Mouse (Mus musculus) forebrain, embryonic 13.5 days (tissue): ENCODE measurements at regions not wholly inside any gene's neighbourhood (a gene's known extent, or its start where the extent isn't known, plus 50 kb on each side); places are given as distances from the start of the nearest gene placed in this dataset.

Experiments
- ATAC-seq: fragments of 200-750 bp; cut with Nextera tagmentation; 2 replicates; pipeline ENCODE4 v1.8.0; 2017
- H3K27ac ChIP-seq: fragments of 300-500 bp; sonication (generic); 2 replicates; pipeline ENCODE4 v1.5.1; 2015; ENCODE audit warnings: inconsistent platforms, mild to moderate bottlenecking, moderate library complexity
- H3K27me3 ChIP-seq: fragments of 300-500 bp; sonication (generic); 2 replicates; pipeline ENCODE4 v1.6.1; 2015; ENCODE audit warnings: mild to moderate bottlenecking, inconsistent platforms
- H3K36me3 ChIP-seq: fragments of 300-500 bp; sonication (generic); 2 replicates; pipeline ENCODE4 v1.6.1; 2015; ENCODE audit warnings: mild to moderate bottlenecking, inconsistent platforms; ENCODE audit not compliant: poor library complexity, severe bottlenecking
- H3K4me1 ChIP-seq: fragments of 300-500 bp; sonication (generic); 2 replicates; pipeline ENCODE4 v1.6.1; 2015; ENCODE audit warnings: inconsistent platforms
- H3K4me2 ChIP-seq: fragments of 300-500 bp; sonication (generic); 2 replicates; pipeline ENCODE4 v1.6.1; 2015; ENCODE audit warnings: inconsistent platforms, mild to moderate bottlenecking, moderate library complexity
- H3K4me3 ChIP-seq: fragments of 300-500 bp; sonication (generic); 2 replicates; pipeline ENCODE4 v1.5.1; 2015; ENCODE audit warnings: mild to moderate bottlenecking, inconsistent platforms
- H3K9ac ChIP-seq: fragments of 300-500 bp; sonication (generic); 2 replicates; pipeline ENCODE4 v1.6.1; 2015; ENCODE audit warnings: mild to moderate bottlenecking, inconsistent platforms
- H3K9me3 ChIP-seq: fragments of 300-500 bp; sonication (generic); replicated peaks from 2 replicates; pipeline ENCODE4 v1.6.1; 2016; ENCODE audit warnings: inconsistent platforms
- WGBS: fragments of 180-500 bp; shearing (Covaris S2); methylation state at CpG from one replicate; pipeline ENCODE4 v1.1.7; 2015; 5-methylcytosine and 5-hydroxymethylcytosine counted together

DNA sequence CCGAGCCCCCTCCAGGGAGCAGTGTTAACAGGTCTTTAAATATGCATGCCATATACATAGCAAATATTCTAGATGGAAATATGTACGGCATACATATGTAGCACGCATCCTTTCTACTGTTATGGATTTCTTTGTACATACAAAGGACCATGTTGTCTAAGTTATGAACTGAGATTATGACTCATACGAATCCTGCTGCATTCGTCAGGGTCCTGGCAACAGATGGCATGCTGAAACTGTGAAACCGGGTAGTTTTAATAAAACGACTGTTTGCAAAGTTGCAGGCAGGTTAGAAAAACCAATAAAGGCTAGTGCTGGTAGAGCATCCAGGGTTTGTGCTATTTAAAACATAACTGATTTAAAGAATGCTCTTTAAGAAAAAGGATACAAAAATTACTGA is 88.8 kb upstream of the Tlk1 start:
- Histone ChIP-seq H3K27ac (no peak overlapping the region), H3K4me3 (no peak overlapping the region), H3K36me3 (no peaks in the 10 kb centered on the region), H3K4me1 (no peaks in the 10 kb centered on the region), H3K9me3 (no peaks in the 10 kb centered on the region), H3K27me3 (no peaks in the 10 kb centered on the region), H3K9ac (no peak overlapping the region), H3K4me2 (no peak overlapping the region)
- no peak for ATAC-seq
- WGBS, result 88% methylated on average over 7 of the region's 7 CpGs

DNA sequence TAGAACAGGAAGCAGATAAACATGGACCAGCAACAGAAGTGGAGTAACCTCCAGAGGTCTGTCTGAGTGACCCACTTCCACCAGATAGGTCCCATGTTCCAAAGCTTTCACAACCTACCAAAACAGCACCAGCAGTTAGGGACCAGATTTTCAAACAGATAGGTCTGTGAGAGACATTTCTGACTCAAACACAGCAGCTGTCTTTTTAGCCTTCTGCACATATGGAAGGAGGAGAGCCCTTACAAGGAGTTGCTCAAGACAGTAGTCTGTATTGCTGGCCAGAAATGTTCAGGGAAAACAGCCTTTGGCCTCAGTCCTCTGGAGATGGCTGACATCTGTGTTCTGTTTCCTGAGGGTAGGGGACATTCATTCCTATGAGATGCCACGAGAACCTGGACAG is 83.9 kb upstream of the Tlk1 start:
- Histone ChIP-seq H3K9ac (no peak overlapping the region), H3K4me3 (no peak overlapping the region), H3K27ac (no peak overlapping the region), H3K27me3 (no peaks in the 10 kb centered on the region), H3K9me3 (no peaks in the 10 kb centered on the region), H3K4me2 (no peak overlapping the region), H3K36me3 (no peaks in the 10 kb centered on the region), H3K4me1 (no peaks in the 10 kb centered on the region)
- ATAC-seq, result no peak
- 68% methylated on average over 1 of the region's 1 CpGs for WGBS

DNA sequence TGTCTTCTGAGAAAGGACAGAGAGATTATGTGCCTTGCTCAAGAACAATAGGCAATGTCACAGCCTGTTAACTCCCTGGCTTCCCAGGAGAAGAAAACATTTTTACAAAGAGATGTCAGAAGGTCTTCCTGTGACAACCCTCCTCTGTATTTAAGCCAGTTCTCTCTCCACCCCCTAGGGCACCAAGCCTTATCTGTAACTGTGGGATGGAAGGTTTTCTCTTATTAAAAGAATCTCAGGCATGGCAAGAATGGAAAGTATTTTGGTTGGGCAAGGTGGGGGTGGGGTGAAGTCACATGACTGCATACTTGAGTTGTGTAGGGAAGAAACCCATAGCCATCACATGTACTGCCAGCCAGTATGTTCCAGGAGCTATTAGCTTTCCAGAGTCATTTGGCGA is 83.1 kb upstream of the Tlk1 start:
- H3K4me1 ChIP-seq, result no peaks in the 10 kb centered on the region
- no peak overlapping the region for H3K27ac ChIP-seq
- no peak overlapping the region for H3K4me2 ChIP-seq
- no peaks in the 10 kb centered on the region for H3K36me3 ChIP-seq
- no peak overlapping the region for H3K9ac ChIP-seq
- 86% methylated on average over 1 of the region's 1 CpGs for WGBS
- H3K4me3 ChIP-seq, result no peak overlapping the region
- no peak for ATAC-seq
- H3K27me3 ChIP-seq, result no peaks in the 10 kb centered on the region
- H3K9me3 ChIP-seq, result no peaks in the 10 kb centered on the region

DNA sequence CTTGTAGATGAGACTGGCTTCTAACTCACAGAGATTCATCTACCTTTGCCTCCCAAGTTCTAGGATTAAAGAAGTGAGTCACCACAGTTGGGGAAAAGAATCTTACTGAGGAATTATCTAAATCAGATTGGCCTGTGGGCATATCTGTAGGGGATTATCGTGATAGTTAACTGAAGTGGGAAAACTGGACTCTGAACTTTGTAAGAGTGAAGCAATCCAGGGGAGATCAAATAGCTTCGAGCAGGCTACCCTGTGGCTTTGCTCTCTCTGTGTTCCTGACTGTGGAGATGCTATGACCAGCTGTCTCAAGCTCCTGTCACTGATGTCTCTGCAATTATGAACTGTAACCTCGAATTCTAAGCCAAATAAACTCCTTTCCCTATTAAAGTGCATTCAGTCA is 80.7 kb upstream of the Tlk1 start:
- Histone ChIP-seq H3K36me3 (no peaks in the 10 kb centered on the region), H3K27me3 (no peaks in the 10 kb centered on the region), H3K27ac (no peak overlapping the region), H3K4me2 (no peak overlapping the region), H3K4me1 (no peaks in the 10 kb centered on the region), H3K9ac (no peak overlapping the region), H3K4me3 (no peak overlapping the region), H3K9me3 (no peaks in the 10 kb centered on the region)
- no peak for ATAC-seq
- 68% methylated on average over 3 of the region's 3 CpGs for WGBS

DNA sequence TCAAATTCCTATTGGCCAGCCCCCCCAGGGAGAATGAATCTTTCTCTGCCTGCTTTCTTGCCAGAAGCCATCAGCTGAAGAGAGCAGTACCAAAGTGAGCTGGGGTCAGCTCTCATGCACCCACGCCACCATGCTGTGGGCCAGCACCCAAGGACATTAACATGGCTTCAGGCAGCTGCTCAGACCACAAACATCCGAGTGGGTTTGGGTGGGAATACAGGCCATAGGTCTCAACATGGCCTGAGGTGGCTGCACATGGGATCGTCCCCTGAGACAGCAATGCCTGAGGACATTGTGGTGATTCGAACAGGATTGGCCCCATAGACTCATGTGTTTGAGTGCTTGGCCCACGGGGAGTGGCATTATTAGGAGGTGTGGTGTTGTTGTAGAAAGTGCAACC is 78.9 kb upstream of the Tlk1 start:
- ATAC-seq, result no peak
- Histone ChIP-seq H3K4me1 (no peaks in the 10 kb centered on the region), H3K27me3 (no peaks in the 10 kb centered on the region), H3K9ac (no peak overlapping the region), H3K9me3 (no peaks in the 10 kb centered on the region), H3K36me3 (no peaks in the 10 kb centered on the region), H3K4me3 (no peak overlapping the region), H3K27ac (no peak overlapping the region), H3K4me2 (no peak overlapping the region)
- 95% methylated on average over 5 of the region's 5 CpGs for WGBS

DNA sequence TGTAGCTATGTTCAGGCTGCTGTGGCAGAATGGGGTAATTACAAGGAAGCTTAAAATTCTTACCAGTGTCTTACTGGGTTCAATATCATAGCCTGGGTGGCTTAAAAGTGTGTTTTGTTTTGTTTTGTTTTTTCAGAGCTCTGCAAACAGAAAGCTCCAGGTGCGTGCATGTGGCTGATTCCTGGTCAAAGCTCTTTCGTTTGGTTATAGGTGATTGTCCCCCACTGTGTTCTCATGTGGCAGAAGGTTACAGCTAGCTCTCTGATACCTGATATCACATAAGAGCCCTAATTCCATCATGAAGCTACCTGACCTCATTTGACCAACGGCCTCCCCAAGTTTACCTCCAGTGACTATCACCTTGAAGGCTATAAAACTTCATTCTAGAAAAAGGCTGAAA is 76.7 kb upstream of the Tlk1 start:
- Histone ChIP-seq H3K27ac (no peak overlapping the region), H3K27me3 (no peaks in the 10 kb centered on the region), H3K4me2 (no peak overlapping the region), H3K36me3 (no peaks in the 10 kb centered on the region), H3K4me1 (no peaks in the 10 kb centered on the region), H3K9me3 (no peaks in the 10 kb centered on the region), H3K9ac (no peak overlapping the region), H3K4me3 (no peak overlapping the region)
- ATAC-seq, result no peak
- 97% methylated on average over 3 of the region's 3 CpGs for WGBS

DNA sequence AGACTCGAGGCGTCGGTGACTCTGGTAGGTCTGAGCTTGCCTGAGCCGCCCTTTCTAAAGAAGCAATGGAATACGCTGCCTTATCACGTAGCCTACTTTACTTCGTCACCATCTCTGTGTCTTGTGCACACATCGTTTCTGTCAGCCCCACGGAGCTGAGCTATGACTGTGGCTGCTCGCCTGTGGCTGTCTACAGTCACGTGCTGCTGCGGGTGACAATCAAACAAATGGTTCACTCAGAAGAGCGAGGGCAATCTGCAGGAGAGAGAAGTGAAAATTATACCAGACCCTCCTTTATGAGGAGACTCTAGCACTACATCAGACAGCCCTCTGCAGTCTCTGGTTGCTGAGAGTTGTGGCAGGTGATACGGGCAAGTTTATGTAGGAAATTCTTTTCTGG is 76.0 kb upstream of the Tlk1 start:
- ATAC-seq, result peak; percentile 50; the same call in 1 of the 2 replicates

DNA sequence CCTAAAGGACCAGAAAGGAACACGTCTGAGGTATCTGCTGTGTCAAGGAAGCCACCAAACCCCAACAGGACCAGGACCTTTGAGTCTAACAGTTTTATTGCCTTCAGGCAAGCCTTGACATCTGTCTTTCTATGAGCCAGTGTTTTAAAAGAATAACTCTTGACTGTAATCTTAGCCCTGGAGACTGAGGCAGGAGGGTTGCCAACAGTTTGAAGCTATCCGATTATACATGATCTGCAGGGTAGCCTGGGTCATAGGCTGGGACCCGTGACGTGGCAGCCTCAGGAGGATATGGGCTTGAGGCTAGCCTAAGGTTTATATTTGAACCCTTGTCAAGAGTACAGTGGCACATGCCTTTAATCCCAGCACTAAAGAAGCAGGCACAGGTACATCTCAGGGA is 73.5 kb upstream of the Tlk1 start:
- Histone ChIP-seq H3K4me3 (no peak overlapping the region), H3K4me1 (no peaks in the 10 kb centered on the region), H3K27ac (no peak overlapping the region), H3K4me2 (no peak overlapping the region), H3K9me3 (no peaks in the 10 kb centered on the region), H3K9ac (no peak overlapping the region), H3K36me3 (no peaks in the 10 kb centered on the region), H3K27me3 (no peaks in the 10 kb centered on the region)
- no peak for ATAC-seq
- WGBS, result 92% methylated on average over 4 of the region's 4 CpGs

More for the DNA sequence above, 76.0 kb upstream of the Tlk1 start:
- Histone ChIP-seq H3K4me2 (no peak overlapping the region), H3K27ac (no peak overlapping the region), H3K27me3 (no peaks in the 10 kb centered on the region), H3K9me3 (no peaks in the 10 kb centered on the region), H3K4me1 (no peaks in the 10 kb centered on the region), H3K36me3 (no peaks in the 10 kb centered on the region), H3K9ac (no peak overlapping the region), H3K4me3 (no peak overlapping the region)
- WGBS, result 86% methylated on average over 14 of the region's 14 CpGs

DNA sequence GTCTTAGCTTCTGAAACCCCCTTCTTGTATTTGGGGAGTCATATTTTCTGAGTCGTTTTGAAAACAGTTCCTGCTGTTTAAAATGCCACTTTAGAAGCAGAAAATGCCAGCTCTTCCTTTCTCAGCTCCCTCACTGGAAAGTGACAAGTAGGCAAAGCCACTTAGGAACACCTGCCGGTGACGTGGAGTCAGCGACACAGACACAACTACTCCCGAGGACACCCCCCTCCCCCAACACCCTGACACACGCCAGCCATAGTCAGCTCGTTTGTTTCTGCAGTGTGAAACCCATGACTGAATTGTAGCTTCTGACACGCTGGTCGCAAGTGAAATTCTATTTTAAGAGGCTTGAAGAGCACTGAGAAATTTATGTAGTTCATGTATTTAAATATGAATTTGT is 72.9 kb upstream of the Tlk1 start:
- no peak overlapping the region for H3K27ac ChIP-seq
- no peak overlapping the region for H3K9ac ChIP-seq
- no peak for ATAC-seq
- WGBS, result 69% methylated on average over 9 of the region's 9 CpGs
- no peaks in the 10 kb centered on the region for H3K27me3 ChIP-seq
- no peak overlapping the region for H3K4me2 ChIP-seq
- no peaks in the 10 kb centered on the region for H3K4me1 ChIP-seq
- no peaks in the 10 kb centered on the region for H3K36me3 ChIP-seq
- H3K4me3 ChIP-seq, result no peak overlapping the region
- no peaks in the 10 kb centered on the region for H3K9me3 ChIP-seq

DNA sequence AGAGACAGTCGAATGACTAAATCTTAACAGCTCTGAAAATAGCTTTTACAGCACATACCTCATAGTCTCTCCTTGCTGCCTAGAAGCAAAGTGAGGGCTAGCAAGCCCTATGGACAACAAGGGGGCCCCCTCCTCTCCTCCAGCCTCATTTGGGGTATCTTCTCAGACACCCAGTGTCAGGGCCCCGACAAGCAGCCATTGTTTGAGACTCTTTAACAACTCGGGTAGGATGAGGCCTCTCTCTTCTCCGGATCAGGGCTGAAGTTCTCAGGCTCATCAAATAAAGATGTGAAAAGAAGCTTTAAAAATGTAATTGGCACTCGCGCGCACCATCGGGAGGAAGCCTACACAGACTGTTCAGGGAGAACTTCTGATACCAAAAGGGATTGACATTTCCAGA is 71.8 kb upstream of the Tlk1 start:
- 77% methylated on average over 8 of the region's 8 CpGs for WGBS
- no peak for ATAC-seq

DNA sequence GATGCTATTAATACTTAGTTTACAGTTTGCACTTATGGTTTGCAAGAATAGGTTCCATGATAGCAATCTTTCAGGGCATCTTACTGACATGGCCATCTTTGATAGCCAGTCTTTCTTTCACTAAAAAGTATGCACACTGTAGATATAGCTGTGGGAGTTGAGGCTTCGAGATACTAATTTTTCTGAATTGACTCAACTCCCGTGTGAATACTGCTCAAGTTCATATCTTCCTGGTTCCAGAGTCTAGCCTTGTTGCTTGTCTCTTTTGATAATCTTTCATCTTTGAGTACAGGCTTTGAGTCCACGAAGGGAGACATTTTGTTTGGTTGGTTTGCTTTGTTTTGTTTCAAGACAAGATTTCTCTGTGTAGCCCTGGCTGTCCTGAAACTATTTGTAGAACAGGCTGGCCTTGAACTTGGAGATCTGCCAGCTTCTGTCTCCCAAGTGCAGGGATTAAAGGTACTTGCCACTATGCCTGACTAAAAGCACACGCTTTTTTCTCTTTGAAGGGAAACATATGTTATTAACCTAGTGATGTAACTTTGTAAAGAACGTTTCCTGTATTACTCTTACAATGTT is 64.1 kb upstream of the Tlk1 start:
- H3K9ac ChIP-seq, result no peak overlapping the region
- no peaks in the 10 kb centered on the region for H3K9me3 ChIP-seq
- 69% methylated on average over 5 of the region's 5 CpGs for WGBS
- no peaks in the 10 kb centered on the region for H3K4me1 ChIP-seq
- no peaks in the 10 kb centered on the region for H3K36me3 ChIP-seq
- H3K27me3 ChIP-seq, result no peaks in the 10 kb centered on the region
- no peak for ATAC-seq
- no peak overlapping the region for H3K4me2 ChIP-seq
- H3K4me3 ChIP-seq, result no peak overlapping the region
- no peak overlapping the region for H3K27ac ChIP-seq

More for the DNA sequence above, 71.8 kb upstream of the Tlk1 start:
- no peak overlapping the region for H3K4me3 ChIP-seq
- no peak overlapping the region for H3K9ac ChIP-seq
- no peaks in the 10 kb centered on the region for H3K9me3 ChIP-seq
- no peaks in the 10 kb centered on the region for H3K36me3 ChIP-seq
- no peak overlapping the region for H3K4me2 ChIP-seq
- H3K27me3 ChIP-seq, result no peaks in the 10 kb centered on the region
- H3K4me1 ChIP-seq, result no peaks in the 10 kb centered on the region
- no peak overlapping the region for H3K27ac ChIP-seq

DNA sequence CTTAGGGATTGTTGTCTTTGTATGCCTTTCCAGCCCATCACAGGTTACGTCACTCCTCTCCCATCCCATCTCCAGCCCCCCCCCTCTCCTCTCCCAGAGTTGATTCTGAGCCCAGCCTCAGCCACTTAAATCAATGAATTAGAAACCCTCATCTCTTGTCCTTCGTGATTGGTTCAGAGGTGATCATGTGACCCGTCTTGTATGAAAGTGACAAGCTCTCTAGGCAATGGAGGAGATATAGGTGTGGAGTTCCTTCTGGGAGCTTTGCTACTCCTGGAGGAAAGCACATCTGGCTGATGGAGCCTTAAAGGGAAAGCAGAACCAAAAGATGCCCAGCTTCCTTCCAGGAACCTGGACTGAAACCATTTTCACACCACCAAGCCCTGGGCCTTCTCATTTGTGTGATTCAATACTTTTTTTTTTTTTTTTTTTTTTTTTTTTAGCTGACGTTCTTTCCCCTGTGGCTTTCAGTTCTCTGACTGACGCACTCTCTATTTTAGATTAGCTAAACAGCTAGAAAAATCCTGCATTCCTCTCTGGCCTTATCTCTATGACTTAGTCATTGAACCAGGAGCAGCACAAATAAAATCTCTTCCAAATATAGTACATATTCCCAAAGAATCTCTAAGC is 63.4 kb upstream of the Tlk1 start:
- H3K4me3 ChIP-seq, result no peak overlapping the region
- 91% methylated on average over 5 of the region's 5 CpGs for WGBS
- H3K4me2 ChIP-seq, result no peak overlapping the region
- no peaks in the 10 kb centered on the region for H3K36me3 ChIP-seq
- no peak for ATAC-seq
- H3K4me1 ChIP-seq, result no peaks in the 10 kb centered on the region
- H3K27ac ChIP-seq, result no peak overlapping the region
- no peak overlapping the region for H3K9ac ChIP-seq
- no peaks in the 10 kb centered on the region for H3K9me3 ChIP-seq
- H3K27me3 ChIP-seq, result no peaks in the 10 kb centered on the region

DNA sequence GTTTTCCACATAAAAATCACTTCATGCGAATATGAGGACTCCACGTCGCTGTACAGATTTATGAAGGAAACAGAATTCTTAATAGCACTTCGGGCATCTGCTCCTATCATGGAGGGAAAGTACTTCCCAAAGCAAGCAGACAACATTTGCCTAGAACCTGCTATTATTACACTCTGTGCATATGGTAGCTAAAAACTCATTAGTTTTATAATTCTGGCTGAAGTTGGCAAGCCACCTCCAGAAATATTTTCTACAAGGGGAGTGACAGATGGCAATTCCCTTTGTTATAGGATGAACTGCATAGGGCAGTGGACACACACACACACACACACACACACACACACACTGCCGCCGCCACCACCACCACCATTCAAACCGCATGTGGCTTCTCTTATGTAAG is 61.3 kb upstream of the Tlk1 start:
- no peak overlapping the region for H3K27ac ChIP-seq
- no peaks in the 10 kb centered on the region for H3K4me1 ChIP-seq
- ATAC-seq, result peak; percentile 19; the same call in 1 of the 2 replicates
- no peak overlapping the region for H3K9ac ChIP-seq
- WGBS, result 75% methylated on average over 7 of the region's 7 CpGs
- no peaks in the 10 kb centered on the region for H3K9me3 ChIP-seq
- no peak overlapping the region for H3K4me2 ChIP-seq
- H3K4me3 ChIP-seq, result no peak overlapping the region
- H3K27me3 ChIP-seq, result no peaks in the 10 kb centered on the region
- H3K36me3 ChIP-seq, result no peaks in the 10 kb centered on the region
